Mouse (Mus musculus) liver, embryonic 16.5 days (tissue): ENCODE measurements around the gene Lrp3. TPM values are rescaled to one million over a fixed set of nuclear protein-coding genes. Genes with fewer than 3 reads are reported as not detected.

ENCODE experiments used
- ATAC-seq: fragments of 200-750 bp; cut with Nextera tagmentation; 2 replicates; pipeline ENCODE4 v1.8.0; 2017; ENCODE audit warnings: low read depth, mild to moderate bottlenecking, moderate number of reproducible peaks, moderate library complexity
- H3K27ac ChIP-seq: fragments of 300-500 bp; sonication (generic); 2 replicates; pipeline ENCODE4 v1.5.1; 2014; ENCODE audit warnings: mild to moderate bottlenecking, low read length
- H3K27me3 ChIP-seq: fragments of 300-500 bp; sonication (generic); 2 replicates; pipeline ENCODE4 v1.6.1; 2014; ENCODE audit warnings: low read depth, low read length, mixed read lengths; ENCODE audit not compliant: control insufficient read depth, insufficient read depth
- H3K36me3 ChIP-seq: fragments of 300-500 bp; sonication (generic); 2 replicates; pipeline ENCODE4 v1.6.1; 2014; ENCODE audit warnings: mild to moderate bottlenecking; ENCODE audit not compliant: control insufficient read depth, insufficient read depth
- H3K4me1 ChIP-seq: fragments of 300-500 bp; sonication (generic); 2 replicates; pipeline ENCODE4 v1.6.1; 2014; ENCODE audit warnings: low read depth, low read length, mixed read lengths; ENCODE audit not compliant: control insufficient read depth
- H3K4me2 ChIP-seq: fragments of 300-500 bp; sonication (generic); 2 replicates; pipeline ENCODE4 v1.6.1; 2014; ENCODE audit warnings: low read depth, low read length, mixed read lengths
- H3K4me3 ChIP-seq: fragments of 300-500 bp; sonication (generic); 2 replicates; pipeline ENCODE4 v1.5.1; 2014; ENCODE audit warnings: low read depth, mild to moderate bottlenecking, low read length
- H3K9ac ChIP-seq: fragments of 300-500 bp; sonication (generic); 2 replicates; pipeline ENCODE4 v1.6.1; 2014; ENCODE audit warnings: low read depth, low read length
- H3K9me3 ChIP-seq: fragments of 300-500 bp; sonication (generic); replicated peaks from 2 replicates; pipeline ENCODE4 v1.6.1; 2016; ENCODE audit warnings: low read length; ENCODE audit not compliant: control insufficient read depth
- WGBS: fragments of 180-500 bp; shearing (Covaris S2); extraction: QIAGEN DNeasy Blood & Tissue Kit; methylation state at CpG from one replicate; pipeline ENCODE4 v1.1.7; 2014; ENCODE audit not compliant: insufficient replicate concordance; 5-methylcytosine and 5-hydroxymethylcytosine counted together
- polyA plus RNA-seq: library from polyadenylated mRNA; unstranded; fragments of >200 nt; fragmentation: Nextera tagmentation; extraction: Ambion mirVana; gene quantifications from 2 replicates; pipeline ENCODE4 v1.2.1, GENCODE M21; 2015

Lrp3 gene
- polyA plus RNA-seq, 1 experiment from 2014 or later, result 0.42 TPM

DNA sequence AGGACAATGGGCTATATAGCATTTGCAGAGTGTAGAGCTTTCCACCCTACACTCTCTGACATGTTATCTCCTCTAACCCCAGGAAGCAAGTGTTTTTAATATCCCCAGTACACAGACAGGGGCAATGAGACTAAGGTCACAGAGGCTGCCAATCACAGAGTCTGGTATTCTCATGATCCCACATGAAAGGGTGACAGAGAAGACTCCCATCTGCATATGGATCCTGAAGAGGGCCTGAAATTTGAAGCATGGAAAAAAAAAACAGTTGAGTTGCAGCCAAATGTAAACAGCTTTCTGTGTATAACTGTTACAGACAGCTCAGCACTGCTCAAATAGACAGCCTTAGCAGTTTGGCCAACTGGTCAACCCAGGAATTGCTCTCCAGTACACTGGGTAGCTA, 15.5 kb downstream of the Lrp3 start:
- no peaks in the 10 kb centered on the region for H3K9me3 ChIP-seq
- H3K4me2 ChIP-seq, result no peak overlapping the region
- no peak overlapping the region for H3K9ac ChIP-seq
- no peak for ATAC-seq
- no peak overlapping the region for H3K4me3 ChIP-seq
- no peak overlapping the region for H3K27ac ChIP-seq
- H3K27me3 ChIP-seq, result no peaks in the 10 kb centered on the region; the same call in 1 of the 2 replicates
- H3K36me3 ChIP-seq, result no peaks in the 10 kb centered on the region
- H3K4me1 ChIP-seq, result no peaks in the 10 kb centered on the region

DNA sequence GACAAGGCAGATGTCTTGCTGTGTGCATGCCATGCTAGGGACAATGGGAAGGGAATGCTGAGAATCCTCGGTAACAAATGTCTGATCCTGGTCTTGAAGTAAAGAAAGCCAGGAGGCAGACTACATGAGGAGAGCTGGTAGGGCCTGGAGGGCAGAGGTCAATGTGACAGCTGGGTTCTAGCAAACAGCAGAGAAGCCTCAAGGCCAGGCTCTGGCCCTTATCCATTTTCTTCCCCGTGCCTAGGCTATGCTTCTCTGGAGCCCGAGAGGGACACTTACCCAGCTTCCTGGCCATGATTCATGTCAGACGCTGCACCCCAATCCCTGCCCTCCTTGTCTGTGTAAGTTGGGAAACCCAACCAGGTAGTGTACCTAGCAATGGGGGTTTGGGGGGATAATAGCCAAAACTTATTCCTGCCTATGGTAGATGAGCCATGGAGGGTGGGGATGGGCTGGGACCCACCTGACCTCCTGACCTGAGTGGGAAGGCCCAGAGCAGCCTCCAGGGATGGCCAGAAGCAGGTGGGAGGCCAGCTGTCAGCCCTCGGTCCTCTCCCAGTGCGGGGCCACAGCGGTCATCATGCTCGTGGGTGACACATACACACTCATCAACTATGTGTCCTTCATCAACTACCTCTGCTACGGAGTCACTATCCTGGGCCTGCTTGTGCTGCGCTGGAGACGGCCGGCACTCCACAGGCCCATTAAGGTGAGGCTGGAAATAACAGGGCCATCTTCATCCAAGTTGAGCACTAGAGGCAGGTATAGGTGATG, 16.1 kb downstream of the Lrp3 start:
- no peak for ATAC-seq
- Histone ChIP-seq H3K36me3 (no peaks in the 10 kb centered on the region), H3K4me3 (no peak overlapping the region), H3K4me1 (no peaks in the 10 kb centered on the region), H3K27me3 (no peaks in the 10 kb centered on the region; the same call in 1 of the 2 replicates), H3K9ac (no peak overlapping the region), H3K4me2 (no peak overlapping the region), H3K9me3 (no peaks in the 10 kb centered on the region), H3K27ac (no peak overlapping the region)
- 77% methylated on average over 12 of the region's 12 CpGs for WGBS

DNA sequence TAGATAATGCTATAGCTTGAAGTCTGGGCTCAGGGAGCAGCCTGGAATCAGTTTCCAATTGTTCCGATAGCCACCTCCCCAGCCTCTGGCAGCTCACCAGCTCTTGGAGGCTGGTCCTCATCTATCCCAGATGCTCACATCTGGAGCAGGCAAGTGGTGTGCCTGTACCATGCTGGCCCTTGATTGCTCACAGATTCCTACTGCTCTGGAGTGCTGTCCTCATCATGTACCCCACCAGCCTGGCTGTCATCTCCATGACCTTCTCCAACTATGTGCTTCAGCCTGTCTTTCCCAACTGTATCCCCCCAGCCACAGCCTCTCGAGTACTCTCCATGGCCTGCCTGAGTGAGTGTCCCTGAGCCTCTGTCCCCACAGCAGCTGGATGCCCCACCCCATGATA, 18.3 kb downstream of the Lrp3 start:
- Histone ChIP-seq H3K4me2 (no peak overlapping the region), H3K27ac (no peak overlapping the region), H3K27me3 (no peaks in the 10 kb centered on the region; the same call in 1 of the 2 replicates), H3K9me3 (no peaks in the 10 kb centered on the region), H3K36me3 (no peaks in the 10 kb centered on the region), H3K4me3 (no peak overlapping the region), H3K4me1 (no peaks in the 10 kb centered on the region), H3K9ac (no peak overlapping the region)
- ATAC-seq, result no peak
- WGBS, result 59% methylated on average over 2 of the region's 2 CpGs

DNA sequence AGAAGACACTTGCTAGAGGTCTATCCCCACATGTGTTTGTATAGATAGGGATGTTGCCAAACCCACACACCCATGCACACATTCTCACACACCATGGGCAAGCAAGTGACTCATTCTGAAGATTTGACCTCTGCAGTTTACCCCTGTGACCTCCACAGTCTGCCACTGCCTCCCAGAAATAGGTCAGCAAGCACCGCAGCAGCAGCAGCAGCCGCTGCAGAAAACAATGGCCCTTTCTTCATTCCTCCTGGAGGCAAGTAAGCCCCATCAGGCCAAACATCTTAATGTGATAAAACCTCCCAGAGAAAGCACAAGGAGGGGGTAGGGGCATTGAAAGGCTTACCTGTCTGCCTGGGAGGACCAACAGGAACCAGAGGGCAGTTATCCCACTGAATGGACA, 24.0 kb downstream of the Lrp3 start:
- 9% methylated on average over 2 of the region's 2 CpGs for WGBS
- H3K36me3 ChIP-seq, result no peaks in the 10 kb centered on the region
- H3K9me3 ChIP-seq, result no peaks in the 10 kb centered on the region
- ATAC-seq, result no peak
- H3K27ac ChIP-seq, result no peak overlapping the region
- H3K27me3 ChIP-seq, result peaks cover 17% of the 10 kb centered on the region
- H3K9ac ChIP-seq, result no peak overlapping the region
- H3K4me3 ChIP-seq, result no peak overlapping the region
- H3K4me1 ChIP-seq, result no peaks in the 10 kb centered on the region
- no peak overlapping the region for H3K4me2 ChIP-seq

DNA sequence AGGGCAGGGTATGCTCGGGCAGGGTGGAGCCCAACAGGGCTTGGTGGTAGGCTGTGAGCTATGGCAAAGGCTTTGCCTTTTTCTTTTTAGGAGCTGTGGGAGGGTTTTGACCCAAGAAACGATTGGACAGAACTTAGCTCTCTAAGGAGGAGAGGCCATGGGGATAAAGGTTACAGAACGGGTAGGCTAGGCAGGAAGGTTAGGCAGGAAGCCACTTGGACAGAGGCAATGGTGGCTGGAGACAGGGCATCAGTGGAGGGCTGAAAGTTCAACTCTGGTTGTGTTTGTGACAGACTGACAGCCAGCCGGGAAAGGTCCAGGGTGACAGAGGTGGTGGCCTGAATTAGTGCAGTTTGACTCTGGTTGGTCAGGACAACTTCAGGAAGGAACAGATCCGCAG, 25.6 kb downstream of the Lrp3 start:
- 32% methylated on average over 5 of the region's 5 CpGs for WGBS
- Histone ChIP-seq H3K9me3 (no peaks in the 10 kb centered on the region), H3K27me3 (peaks cover 33% of the 10 kb centered on the region)

DNA sequence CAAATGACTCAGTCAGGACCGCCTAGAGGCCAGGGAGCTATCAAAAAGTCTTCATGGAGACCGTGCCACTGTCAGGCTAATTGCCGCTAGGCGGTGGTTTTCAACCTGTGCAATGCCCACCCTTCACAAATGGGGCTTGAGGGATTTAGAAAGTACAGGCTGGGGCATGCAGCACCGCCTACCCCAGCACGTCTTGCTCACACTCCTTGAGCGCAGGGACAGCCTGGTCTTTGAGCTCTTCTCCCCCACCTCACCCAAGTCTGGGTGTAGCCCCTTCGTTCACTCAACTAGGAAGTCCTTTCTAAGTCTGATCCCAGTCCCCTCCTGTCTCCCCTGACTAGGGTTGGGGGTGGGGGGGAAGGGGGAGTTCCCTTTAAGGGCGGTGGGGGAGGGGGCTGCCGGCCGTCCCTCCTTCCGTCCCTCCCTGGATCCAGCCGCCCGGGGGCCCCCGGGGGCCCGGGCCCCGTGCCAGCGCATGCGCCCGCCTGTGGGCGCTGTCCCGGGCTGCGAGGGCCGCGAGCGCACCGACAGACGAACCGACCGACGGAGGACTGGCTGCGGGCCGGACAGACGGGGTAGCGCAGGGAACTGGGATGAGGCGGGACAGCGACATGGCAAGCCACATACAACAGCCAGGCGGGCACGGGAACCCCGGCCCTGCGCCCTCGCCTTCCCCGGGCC, 29.3 kb downstream of the Lrp3 start, which contains the start of gene Slc7a10:
TSS of gene Slc7a10 (plus strand) at position 497 of the 681 bp plus-strand sequence.
- Histone ChIP-seq H3K4me1 (no peaks in the 10 kb centered on the region; the same call in 1 of the 2 replicates), H3K9me3 (peaks cover 3% of the 10 kb centered on the region), H3K9ac (no peak within 1 kb of the TSS), H3K4me2 (peak within 1 kb of the TSS; percentile 31), H3K36me3 (no peaks in the 10 kb centered on the region), H3K27me3 (peaks cover 36% of the 10 kb centered on the region), H3K4me3 (peak within 1 kb of the TSS; percentile 13; the same call in 1 of the 2 replicates), H3K27ac (no peak within 1 kb of the TSS)
- WGBS, result 3% methylated on average over 40 of the region's 43 CpGs
- no peak for ATAC-seq

More for the DNA sequence above, 25.6 kb downstream of the Lrp3 start:
- Histone ChIP-seq H3K36me3 (no peaks in the 10 kb centered on the region), H3K27ac (no peak overlapping the region), H3K4me3 (no peak overlapping the region), H3K4me1 (no peaks in the 10 kb centered on the region; the same call in 1 of the 2 replicates), H3K4me2 (no peak overlapping the region), H3K9ac (no peak overlapping the region)
- ATAC-seq, result no peak

DNA sequence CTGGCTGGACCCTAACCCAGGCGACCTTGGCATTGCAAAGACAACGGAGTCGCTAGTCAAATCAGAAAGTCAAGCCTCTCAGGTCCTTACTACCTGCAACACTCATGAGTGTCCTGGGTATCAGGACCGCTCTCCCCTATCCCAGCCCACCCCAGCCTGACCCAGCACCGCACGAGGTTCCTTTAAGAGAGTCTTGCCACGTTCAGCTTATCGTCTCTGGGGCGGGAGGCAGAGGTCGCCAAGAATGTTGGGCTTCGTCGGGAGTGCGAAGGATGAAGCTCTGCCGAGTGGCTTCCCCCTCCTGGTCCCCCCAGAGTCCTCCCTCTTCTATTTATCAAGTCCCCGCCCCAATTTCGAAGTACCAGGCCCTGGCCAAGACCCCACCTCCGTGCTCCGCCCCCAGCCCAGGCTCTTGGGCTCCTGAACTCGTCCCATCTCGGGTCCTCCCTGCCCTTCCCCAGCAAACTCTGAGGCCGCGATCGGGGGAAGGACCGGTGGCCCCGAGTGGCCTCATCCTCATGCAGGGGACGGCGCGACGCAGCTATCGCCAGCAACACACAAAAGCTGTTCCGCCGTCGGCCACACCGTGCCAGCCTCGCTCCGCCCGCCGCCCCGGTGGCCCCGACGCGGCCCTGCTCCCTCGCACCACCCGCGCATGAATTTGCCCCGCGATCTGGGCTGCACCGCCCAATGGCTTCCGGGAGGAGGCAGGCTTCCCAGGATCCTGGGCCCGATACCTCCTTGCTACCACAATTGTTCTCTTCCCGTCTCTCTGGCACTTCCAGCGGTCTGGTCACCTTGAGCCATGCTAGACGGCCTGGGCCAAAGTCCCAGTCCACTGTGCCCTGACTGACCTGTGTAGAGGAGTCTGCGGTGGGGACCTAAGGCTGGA, 30.2 kb downstream of the Lrp3 start:
- H3K4me2 ChIP-seq, result peak overlapping the region; percentile 31
- H3K4me1 ChIP-seq, result no peaks in the 10 kb centered on the region; the same call in 1 of the 2 replicates
- no peak overlapping the region for H3K9ac ChIP-seq
- no peak for ATAC-seq
- H3K36me3 ChIP-seq, result no peaks in the 10 kb centered on the region
- H3K27ac ChIP-seq, result no peak overlapping the region
- 2% methylated on average over 54 of the region's 54 CpGs for WGBS
- H3K9me3 ChIP-seq, result peaks cover 3% of the 10 kb centered on the region
- H3K4me3 ChIP-seq, result 0 out of 2 replicates have a peak overlapping the region, but pooled peaks have one; percentile 13
- peaks cover 36% of the 10 kb centered on the region for H3K27me3 ChIP-seq

DNA sequence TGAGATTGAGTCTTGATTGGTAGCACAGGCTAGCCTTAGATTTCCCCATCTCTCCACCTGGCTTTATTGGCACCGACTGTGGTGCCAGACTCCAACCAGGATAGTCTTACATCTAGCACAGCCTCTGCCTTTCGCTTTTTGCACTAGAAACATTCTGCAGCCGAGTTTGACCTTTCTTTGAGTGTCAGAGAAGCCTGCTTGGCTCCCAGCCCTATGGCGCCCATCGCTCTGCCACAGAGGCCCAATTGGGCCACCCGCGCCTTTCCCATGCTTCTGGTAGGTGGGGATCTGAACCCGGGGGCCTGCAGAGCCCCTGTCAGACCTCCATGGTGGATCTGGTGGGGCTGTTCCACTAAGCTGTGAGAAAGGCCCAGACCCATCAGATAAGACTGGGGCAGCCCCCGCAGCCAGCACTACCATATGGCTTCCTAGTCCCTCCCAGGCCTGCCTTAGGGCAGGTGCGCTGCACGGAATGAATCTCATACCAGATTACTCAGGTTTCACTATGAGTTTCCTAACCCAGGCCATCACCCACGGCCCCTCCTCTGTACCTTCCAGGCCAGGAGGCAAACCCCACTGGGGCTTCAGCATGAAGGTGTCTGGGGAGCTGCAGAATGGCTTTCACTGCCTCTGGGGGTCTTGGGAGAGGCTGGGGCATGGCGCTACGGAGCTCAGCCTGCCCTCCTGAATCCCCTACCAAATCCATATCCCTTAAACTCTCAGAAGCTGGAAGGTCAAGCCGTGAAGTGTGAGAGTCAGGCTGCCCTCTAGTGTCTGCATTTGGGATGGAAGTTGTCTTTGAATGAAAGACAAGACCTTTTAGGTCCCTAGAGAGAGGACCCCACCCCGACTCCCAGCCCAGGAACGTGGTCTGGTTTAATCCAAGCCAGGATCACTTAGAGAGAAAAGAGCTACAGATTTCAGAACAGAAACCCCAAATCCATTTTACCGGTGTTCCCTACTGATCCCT, 38.6 kb downstream of the Lrp3 start:
- no peak for ATAC-seq
- Histone ChIP-seq H3K27me3 (no peaks in the 10 kb centered on the region), H3K9me3 (no peaks in the 10 kb centered on the region), H3K27ac (no peak overlapping the region), H3K4me2 (no peak overlapping the region), H3K4me1 (no peaks in the 10 kb centered on the region), H3K4me3 (no peak overlapping the region), H3K36me3 (no peaks in the 10 kb centered on the region), H3K9ac (no peak overlapping the region)
- WGBS, result 40% methylated on average over 18 of the region's 18 CpGs
